Mouse (Mus musculus) embryo, embryonic 9.5 days (tissue): Measurements from ENCODE around the gene Prss58.

Experiments
- DNase-seq: peaks from one replicate; pipeline ENCODE4 v3.0.0-alpha.2; 2017; ENCODE audit errors: extremely low spot score

The Prss58 gene

DNA sequence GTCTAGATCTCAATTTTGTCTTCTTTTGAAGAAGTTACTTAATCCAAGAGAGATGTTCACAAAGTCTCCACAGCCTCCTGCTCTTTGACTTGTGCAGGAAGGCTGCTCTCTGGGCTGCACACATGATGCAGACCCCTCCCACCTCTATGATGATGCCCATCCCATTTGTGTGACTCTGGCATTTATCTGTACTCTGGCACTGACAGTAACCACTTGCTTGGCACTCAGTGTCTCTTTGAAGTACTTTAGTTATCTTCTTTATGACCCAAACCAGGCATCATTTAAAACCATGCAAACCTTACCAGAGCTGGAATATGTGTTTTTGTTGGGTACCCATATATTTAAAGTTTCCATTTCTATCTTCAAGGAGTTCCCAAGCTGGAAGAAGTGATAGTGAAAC lies at the start of gene Prss58:
TSS of gene Prss58 (minus strand) at position 101 of the 400 bp plus-strand sequence.
- no peak for DNase-seq

DNA sequence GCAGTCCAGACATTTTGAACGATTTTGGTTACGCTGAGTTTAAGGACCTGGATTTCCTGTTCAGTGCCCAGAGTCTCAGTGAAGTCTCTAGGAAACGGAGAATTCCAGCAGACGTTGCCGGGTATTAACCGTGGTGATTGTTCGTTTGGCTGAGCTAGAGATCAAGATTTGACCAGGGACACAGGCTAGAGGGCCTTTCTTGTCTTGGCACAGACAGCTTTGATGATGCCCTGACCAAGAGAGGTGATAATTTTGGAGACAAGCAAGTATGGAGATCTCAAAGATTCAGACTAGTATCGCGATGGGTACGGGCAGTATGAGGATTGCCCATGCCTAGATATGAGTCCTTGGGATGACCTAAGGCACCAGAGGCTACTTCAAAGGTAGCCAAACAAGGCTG lies 40.3 kb upstream of the Prss58 start, which contains the start of gene 1700074P13Rik:
TSS of gene 1700074P13Rik (minus strand) at position 101 of the 400 bp plus-strand sequence.
- no peak for DNase-seq

- no peak for DNase-seq
These were observed 19.8 kb upstream of the Prss58 start for GRCm38 (mm10) chr6:40919954-40920353.

- no peak for DNase-seq
These were observed 5.5 kb downstream of the Prss58 start for GRCm38 (mm10) chr6:40894716-40895115.

- peak; percentile 45 for DNase-seq
These were observed 6.6 kb downstream of the Prss58 start for GRCm38 (mm10) chr6:40893577-40893976.

- DNase-seq, result no peak
These were observed 8.4 kb downstream of the Prss58 start for GRCm38 (mm10) chr6:40891754-40892153.

DNA sequence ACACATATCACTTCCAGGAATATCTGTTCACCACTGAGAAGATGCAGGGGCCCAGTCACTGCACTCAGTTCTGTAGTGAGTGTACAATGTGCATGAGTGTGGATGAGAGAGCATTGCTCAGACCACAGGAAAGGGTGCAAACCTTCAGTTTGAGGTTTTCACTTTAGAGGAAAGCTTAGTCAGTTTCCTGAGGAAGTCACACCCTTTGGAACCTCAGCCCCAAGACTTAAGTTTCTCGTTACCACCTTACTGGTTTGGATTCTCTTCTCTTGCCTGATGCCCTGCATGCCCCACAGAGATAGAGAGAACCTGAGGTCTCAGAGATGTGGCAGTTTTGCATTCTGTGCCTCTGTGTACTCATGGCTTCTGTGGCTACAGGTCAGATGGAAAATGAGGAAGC lies 9.2 kb downstream of the Prss58 start:
- no peak for DNase-seq

DNA sequence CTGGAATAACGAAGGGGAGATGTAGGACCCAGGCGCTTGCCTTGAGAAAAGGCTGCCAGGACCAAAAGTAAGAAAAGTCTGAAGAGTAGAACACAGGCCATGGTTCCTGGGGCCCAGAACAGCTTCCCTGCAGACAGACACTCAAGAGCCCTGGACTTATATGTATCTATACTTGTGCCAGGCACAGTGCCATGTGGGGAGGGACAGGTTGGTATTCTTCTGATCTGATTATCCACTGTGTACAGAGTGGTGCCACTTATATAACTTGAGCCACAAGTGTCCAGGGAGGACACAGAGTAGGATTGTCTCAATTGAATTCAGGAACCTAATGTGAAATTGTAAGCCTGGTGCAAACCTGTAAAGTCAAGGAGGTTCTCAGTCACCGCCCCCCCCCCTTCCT lies 12.8 kb downstream of the Prss58 start, which contains the start of gene Moxd2:
TSS of gene Moxd2 (minus strand) at position 101 of the 400 bp plus-strand sequence.
- no peak for DNase-seq

GRCm38 (mm10) chr6:40845283-40845682 lies 54.9 kb downstream of the Prss58 start:
- DNase-seq, result no peak
